Mouse (Mus musculus): Measurements from ENCODE around the gene Gm3532. TPM values are rescaled to one million over a fixed set of nuclear protein-coding genes. Genes with fewer than 3 reads are reported as not detected.

Gene Gm3532
- polyA plus RNA-seq (2014; fragmentation: Illumina TruSeq; extraction: RNeasy Lipid Tissue Mini Kit (QIAGEN cat#74804); ENCODE audit: low read depth, low replicate concordance), result not detected

GRCm38 (mm10) chr14:5538196-5538595, at the start of gene Gm3532:
Gm3532 (plus strand) TSS chr14:5538496.

GRCm38 (mm10) chr14:5501374-5501773, 36.9 kb upstream of the Gm3532 start, which contains the start of gene Gm3488:
Gm3488 (plus strand) TSS chr14:5501674.

Other genes starting within 250 kb of the Gm3532 start
- gene Gm3542, start 203.6 kb upstream of the Gm3532 start, polyA plus RNA-seq (2014; fragmentation: Illumina TruSeq; extraction: RNeasy Lipid Tissue Mini Kit (QIAGEN cat#74804); ENCODE audit: low read depth, low replicate concordance), result not detected
- not detected for gene Gm3500, start 149.4 kb upstream of the Gm3532 start, polyA plus RNA-seq (2014; fragmentation: Illumina TruSeq; extraction: RNeasy Lipid Tissue Mini Kit (QIAGEN cat#74804); ENCODE audit: low read depth, low replicate concordance)
- gene Gm3194, start 83.0 kb upstream of the Gm3532 start, polyA plus RNA-seq (2014; fragmentation: Illumina TruSeq; extraction: RNeasy Lipid Tissue Mini Kit (QIAGEN cat#74804); ENCODE audit: low read depth, low replicate concordance), result 0.79 TPM
- not detected for gene Gm8246, start 60.7 kb upstream of the Gm3532 start, polyA plus RNA-seq (2014; fragmentation: Illumina TruSeq; extraction: RNeasy Lipid Tissue Mini Kit (QIAGEN cat#74804); ENCODE audit: low read depth, low replicate concordance)
- not detected for gene Gm3187, start 54.3 kb upstream of the Gm3532 start, polyA plus RNA-seq (2014; fragmentation: Illumina TruSeq; extraction: RNeasy Lipid Tissue Mini Kit (QIAGEN cat#74804); ENCODE audit: low read depth, low replicate concordance)
- 0.66 TPM for gene Gm3488, start 36.8 kb upstream of the Gm3532 start, polyA plus RNA-seq (2014; fragmentation: Illumina TruSeq; extraction: RNeasy Lipid Tissue Mini Kit (QIAGEN cat#74804); ENCODE audit: low read depth, low replicate concordance)
- not detected for gene Gm8265, start 94.5 kb downstream of the Gm3532 start, polyA plus RNA-seq (2014; fragmentation: Illumina TruSeq; extraction: RNeasy Lipid Tissue Mini Kit (QIAGEN cat#74804); ENCODE audit: low read depth, low replicate concordance)
- gene Gm9603, start 149.0 kb downstream of the Gm3532 start, polyA plus RNA-seq (2014; fragmentation: Illumina TruSeq; extraction: RNeasy Lipid Tissue Mini Kit (QIAGEN cat#74804); ENCODE audit: low read depth, low replicate concordance), result not detected
- gene Gm3373, start 203.1 kb downstream of the Gm3532 start, polyA plus RNA-seq (2014; fragmentation: Illumina TruSeq; extraction: RNeasy Lipid Tissue Mini Kit (QIAGEN cat#74804); ENCODE audit: low read depth, low replicate concordance), result 0.60 TPM

Measured in sigmoid colon, adult 10 weeks (tissue).